Mouse (Mus musculus): ENCODE data around the gene Myadm. TPM values are rescaled to one million over a fixed set of nuclear protein-coding genes. Genes with fewer than 3 reads are reported as not detected.
A peak's percentile ranks its signal among the peaks of the same experiment; 100 is the strongest.
"Not testable (repeated sequence)": the region's sequence is repeated elsewhere in the genome, so short reads cannot be mapped to it uniquely, and the experiment has no call there.

Myadm gene
- polyA plus RNA-seq, 1 experiment from 2014 or later: 75.3 TPM

DNA sequence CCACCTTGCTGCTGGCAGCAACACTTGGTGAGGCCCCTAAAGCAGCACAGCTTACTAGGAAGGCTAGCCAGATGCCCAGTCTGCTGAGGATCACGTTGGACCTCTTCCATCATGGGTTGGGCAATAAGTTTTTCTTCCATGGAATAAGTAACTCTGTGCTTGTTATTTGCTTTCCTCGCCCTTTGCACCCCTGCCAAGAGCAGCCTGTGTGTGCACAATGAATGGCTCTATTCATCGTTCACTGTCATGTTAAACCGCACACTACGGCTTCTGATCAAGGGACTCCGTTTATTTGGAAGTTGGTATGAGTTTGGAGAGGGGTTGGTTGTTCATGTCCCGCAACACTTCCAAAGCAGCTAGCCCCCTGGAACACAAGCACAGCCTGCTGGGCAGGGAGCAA lies 1.7 kb upstream of the Myadm start:
- WGBS: 37% methylated on average over 7 of the region's 7 CpGs
- Histone ChIP-seq H3K9me3 (ENCODE audit: control insufficient read depth) (no peaks in the 10 kb centered on the region), H3K9ac (ENCODE audit: low read depth, low read length) (no peak overlapping the region), H3K4me2 (replicated peaks; ENCODE audit: low read depth) (no peak overlapping the region), H3K27me3 (replicated peaks; ENCODE audit: control insufficient read depth, insufficient read depth, low read length) (no peaks in the 10 kb centered on the region), H3K4me1 (replicated peaks; ENCODE audit: control insufficient read depth, insufficient read depth, low read length) (0 out of 2 replicates have a peak, but pooled peaks cover 6% of the 10 kb centered on the region), H3K27ac (ENCODE audit: low read depth, low read length) (no peak overlapping the region), H3K4me3 (ENCODE audit: low read depth, low read length) (no peak overlapping the region), H3K36me3 (ENCODE audit: control insufficient read depth, insufficient read depth) (no peaks in the 10 kb centered on the region)
- no peak for TF ChIP-seq CTCF (IDR thresholded peaks at IDR 0.05; ENCODE audit: low read depth)
- peak; percentile 64 for ATAC-seq

DNA sequence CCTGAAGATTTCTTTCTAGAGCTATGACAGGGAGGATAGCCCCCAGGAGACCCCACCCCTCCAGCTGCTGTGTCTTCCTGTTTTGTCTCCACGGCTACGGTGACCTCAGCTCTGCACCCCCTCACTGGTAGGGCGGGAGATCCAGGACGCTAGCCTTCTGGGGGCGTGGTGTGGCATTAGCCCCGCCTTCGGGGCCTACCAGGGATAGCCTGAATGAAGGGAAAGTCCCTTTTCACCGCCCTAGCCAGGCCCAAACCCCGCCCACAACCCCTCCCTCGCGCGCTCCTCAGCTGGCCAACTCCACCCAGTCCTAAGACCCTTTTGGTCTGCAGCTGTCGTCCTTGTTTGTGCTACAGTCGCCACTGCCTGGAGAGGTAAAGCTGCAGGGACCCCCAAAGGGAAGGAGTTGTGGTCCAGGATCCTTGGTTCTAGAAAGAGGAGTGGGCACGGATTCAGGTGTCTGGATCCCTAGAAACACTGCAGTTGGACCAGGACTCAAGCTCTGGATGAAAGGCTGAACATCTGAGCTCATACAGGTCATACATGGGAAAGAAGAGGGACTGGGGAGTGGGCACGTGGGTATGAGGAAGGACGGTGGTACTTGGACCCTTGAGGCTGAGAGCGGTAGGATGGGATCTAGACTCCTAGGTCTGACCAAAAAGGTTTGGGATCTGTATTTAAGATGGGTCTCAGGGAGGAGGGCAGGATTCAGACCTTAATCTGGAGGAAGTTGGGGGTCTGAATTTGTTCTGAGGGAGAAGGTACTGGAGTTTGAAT lies 1.6 kb downstream of the Myadm start:
- H3K4me3 ChIP-seq (ENCODE audit: low read depth, low read length): peak overlapping the region; percentile 53
- H3K9me3 ChIP-seq (ENCODE audit: control insufficient read depth): no peaks in the 10 kb centered on the region
- peak; percentile 73 for ATAC-seq
- no peak for TF ChIP-seq CTCF (IDR thresholded peaks at IDR 0.05; ENCODE audit: low read depth)
- H3K27ac ChIP-seq (ENCODE audit: low read depth, low read length): peak overlapping the region; percentile 79
- H3K36me3 ChIP-seq (ENCODE audit: control insufficient read depth, insufficient read depth): no peaks in the 10 kb centered on the region
- H3K4me1 ChIP-seq (replicated peaks; ENCODE audit: control insufficient read depth, insufficient read depth, low read length): 0 out of 2 replicates have a peak, but pooled peaks cover 12% of the 10 kb centered on the region
- peak overlapping the region; percentile 65 for H3K9ac ChIP-seq (ENCODE audit: low read depth, low read length)
- 2% methylated on average over 18 of the region's 18 CpGs for WGBS
- peak overlapping the region; percentile 73 for H3K4me2 ChIP-seq (replicated peaks; ENCODE audit: low read depth)
- no peaks in the 10 kb centered on the region for H3K27me3 ChIP-seq (replicated peaks; ENCODE audit: control insufficient read depth, insufficient read depth, low read length)

DNA sequence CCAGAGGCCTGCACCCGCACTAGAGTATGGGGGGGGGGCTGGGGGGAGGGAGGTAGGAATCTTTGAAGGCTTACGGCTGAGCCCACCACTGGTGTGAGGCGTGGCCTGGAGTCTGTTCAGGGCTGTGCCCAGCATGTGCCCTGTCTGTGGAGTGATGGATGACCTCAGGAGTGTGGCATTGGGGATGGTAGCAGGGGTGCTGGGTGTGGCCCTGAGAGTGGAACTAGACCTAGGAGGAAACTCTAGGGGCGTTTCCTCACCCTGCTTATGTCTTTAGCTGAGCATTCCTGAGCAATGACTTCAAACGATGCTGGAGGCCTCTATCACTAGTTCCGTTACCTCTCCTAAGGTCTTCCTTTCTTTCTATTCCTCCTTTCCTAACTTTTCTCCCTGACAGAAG lies 2.3 kb downstream of the Myadm start:
- H3K9ac ChIP-seq (ENCODE audit: low read depth, low read length): peak overlapping the region; percentile 65

DNA sequence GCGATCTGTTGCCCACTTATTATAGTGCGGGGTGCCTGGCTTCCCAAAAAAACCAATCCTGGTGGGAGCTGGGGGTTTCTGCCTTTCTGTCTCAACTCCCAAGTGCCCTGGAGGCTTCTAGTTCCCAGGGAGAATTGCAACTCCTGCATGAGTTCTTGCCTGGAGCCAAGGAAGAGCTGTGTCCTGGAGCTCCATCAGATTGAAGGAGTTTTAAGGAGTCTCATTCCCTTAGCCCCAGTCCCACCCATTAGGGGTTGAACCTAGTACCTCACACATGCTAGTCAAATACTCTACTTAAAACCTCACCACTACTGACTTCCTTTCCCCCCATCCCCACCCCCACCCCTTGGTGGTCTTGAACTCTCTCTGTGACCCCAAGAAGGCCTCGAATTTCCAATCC lies 2.9 kb downstream of the Myadm start:
- Histone ChIP-seq H3K9me3 (ENCODE audit: control insufficient read depth) (no peaks in the 10 kb centered on the region), H3K4me2 (replicated peaks; ENCODE audit: low read depth) (peak overlapping the region; percentile 73), H3K4me3 (ENCODE audit: low read depth, low read length) (peak overlapping the region; percentile 53), H3K27me3 (replicated peaks; ENCODE audit: control insufficient read depth, insufficient read depth, low read length) (no peaks in the 10 kb centered on the region), H3K36me3 (ENCODE audit: control insufficient read depth, insufficient read depth) (peaks cover 3% of the 10 kb centered on the region), H3K9ac (ENCODE audit: low read depth, low read length) (peak overlapping the region; percentile 32; the same call in 1 of the 2 replicates), H3K27ac (ENCODE audit: low read depth, low read length) (peak overlapping the region; percentile 69), H3K4me1 (replicated peaks; ENCODE audit: control insufficient read depth, insufficient read depth, low read length) (0 out of 2 replicates have a peak, but pooled peaks cover 12% of the 10 kb centered on the region)
- no peak for ATAC-seq
- TF ChIP-seq CTCF (IDR thresholded peaks at IDR 0.05; ENCODE audit: low read depth): no peak
- WGBS: 65% methylated on average over 3 of the region's 3 CpGs

More for the DNA sequence above, 2.3 kb downstream of the Myadm start:
- H3K4me1 ChIP-seq (replicated peaks; ENCODE audit: control insufficient read depth, insufficient read depth, low read length): 0 out of 2 replicates have a peak, but pooled peaks cover 12% of the 10 kb centered on the region
- 20% methylated on average over 6 of the region's 6 CpGs for WGBS
- no peaks in the 10 kb centered on the region for H3K36me3 ChIP-seq (ENCODE audit: control insufficient read depth, insufficient read depth)
- H3K4me3 ChIP-seq (ENCODE audit: low read depth, low read length): peak overlapping the region; percentile 53
- no peak for TF ChIP-seq CTCF (IDR thresholded peaks at IDR 0.05; ENCODE audit: low read depth)
- peak overlapping the region; percentile 73 for H3K27ac ChIP-seq (ENCODE audit: low read depth, low read length)
- no peaks in the 10 kb centered on the region for H3K9me3 ChIP-seq (ENCODE audit: control insufficient read depth)
- no peak for ATAC-seq
- peak overlapping the region; percentile 73 for H3K4me2 ChIP-seq (replicated peaks; ENCODE audit: low read depth)
- H3K27me3 ChIP-seq (replicated peaks; ENCODE audit: control insufficient read depth, insufficient read depth, low read length): no peaks in the 10 kb centered on the region

DNA sequence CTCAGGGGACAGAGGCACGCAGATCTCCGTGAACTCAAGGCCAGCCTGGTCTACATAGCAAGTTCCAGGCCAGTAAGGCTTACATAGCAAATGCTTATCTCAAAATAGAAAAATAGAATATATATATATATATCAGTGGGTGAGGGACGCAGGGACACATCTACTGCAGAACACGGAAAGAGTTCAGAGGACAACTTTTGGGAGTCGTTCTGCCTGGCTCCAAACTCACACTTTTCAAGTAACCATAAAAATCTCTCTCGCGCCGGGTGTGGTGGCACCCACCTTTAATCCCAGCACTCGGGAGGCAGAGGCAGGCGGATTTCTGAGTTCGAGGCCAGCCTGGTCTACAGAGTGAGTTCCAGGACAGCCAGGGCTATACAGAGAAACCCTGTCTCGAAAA lies 3.4 kb downstream of the Myadm start:
- H3K36me3 ChIP-seq (ENCODE audit: control insufficient read depth, insufficient read depth); H3K9me3 ChIP-seq (ENCODE audit: control insufficient read depth); H3K27me3 ChIP-seq (replicated peaks; ENCODE audit: control insufficient read depth, insufficient read depth, low read length); H3K9ac ChIP-seq (ENCODE audit: low read depth, low read length); ATAC-seq: not testable (repeated sequence)
- H3K27ac ChIP-seq (ENCODE audit: low read depth, low read length): peak overlapping the region; percentile 69
- 0 out of 2 replicates have a peak, but pooled peaks cover 12% of the 10 kb centered on the region for H3K4me1 ChIP-seq (replicated peaks; ENCODE audit: control insufficient read depth, insufficient read depth, low read length)
- peak overlapping the region; percentile 53 for H3K4me3 ChIP-seq (ENCODE audit: low read depth, low read length)
- peak overlapping the region; percentile 73 for H3K4me2 ChIP-seq (replicated peaks; ENCODE audit: low read depth)
- WGBS: 37% methylated on average over 12 of the region's 12 CpGs

DNA sequence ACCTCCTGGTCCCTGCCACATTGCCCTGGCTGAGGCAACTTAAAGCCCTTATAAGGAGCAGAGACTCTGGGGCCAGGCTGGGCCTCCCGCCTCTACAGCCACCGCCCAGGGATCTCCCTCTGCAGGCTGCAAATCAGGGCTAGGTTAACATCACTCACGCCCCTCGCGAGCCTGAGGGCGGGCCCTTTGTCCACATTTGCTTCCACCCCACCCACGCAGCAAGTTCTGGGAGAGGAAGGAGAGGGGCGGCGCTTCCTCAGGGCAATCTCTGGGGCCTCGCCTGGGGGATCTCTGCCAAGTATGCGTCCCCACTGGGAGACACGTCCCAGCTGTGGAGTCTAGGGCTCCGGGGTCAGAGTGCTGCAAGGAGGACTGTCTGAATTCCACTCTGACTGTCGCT lies 3.9 kb downstream of the Myadm start:
- no peaks in the 10 kb centered on the region for H3K27me3 ChIP-seq (replicated peaks; ENCODE audit: control insufficient read depth, insufficient read depth, low read length)
- peak; percentile 56 for TF ChIP-seq CTCF (IDR thresholded peaks at IDR 0.05; ENCODE audit: low read depth)
- H3K36me3 ChIP-seq (ENCODE audit: control insufficient read depth, insufficient read depth): peaks cover 13% of the 10 kb centered on the region
- H3K9ac ChIP-seq (ENCODE audit: low read depth, low read length): 0 out of 2 replicates have a peak overlapping the region, but pooled peaks have one; percentile 35
- peak overlapping the region; percentile 69 for H3K27ac ChIP-seq (ENCODE audit: low read depth, low read length)
- ATAC-seq: peak; percentile 85
- 0 out of 2 replicates have a peak, but pooled peaks cover 12% of the 10 kb centered on the region for H3K4me1 ChIP-seq (replicated peaks; ENCODE audit: control insufficient read depth, insufficient read depth, low read length)
- H3K9me3 ChIP-seq (ENCODE audit: control insufficient read depth): no peaks in the 10 kb centered on the region
- H3K4me3 ChIP-seq (ENCODE audit: low read depth, low read length): peak overlapping the region; percentile 53
- under 1% methylated on average over 14 of the region's 14 CpGs for WGBS
- H3K4me2 ChIP-seq (replicated peaks; ENCODE audit: low read depth): peak overlapping the region; percentile 73
